Mouse (Mus musculus) CH12.LX (cell line): ENCODE results near the gene Fbxo28. TPM values are rescaled to one million over a fixed set of nuclear protein-coding genes. Genes with fewer than 3 reads are reported as not detected.

Experiments
- DNase-seq: peaks from one replicate; pipeline ENCODE4 v3.0.0-alpha.2; 2013; ENCODE audit errors: extremely low read depth
- H3K27ac ChIP-seq: 2 replicates; pipeline ENCODE4 v1.5.1; 2012; ENCODE audit warnings: low read depth, mild to moderate bottlenecking, control low read depth, moderate library complexity; ENCODE audit not compliant: insufficient read depth
- H3K27me3 ChIP-seq: replicated peaks from 2 replicates; pipeline ENCODE3; 2012; ENCODE audit warnings: inconsistent platforms
- H3K36me3 ChIP-seq, 2 experiments: replicated peaks in 1 of 2; 2 replicates each; pipeline versions ENCODE3 to v1.6.1; 2012; ENCODE audit warnings: inconsistent platforms in 1 of 2, low read length in 1 of 2, mild to moderate bottlenecking in 1 of 2, mixed read lengths in 1 of 2, moderate library complexity in 1 of 2; ENCODE audit not compliant: control insufficient read depth in 1 of 2, insufficient read depth in 1 of 2
- H3K4me1 ChIP-seq, 2 experiments: 2 replicates each; pipeline ENCODE4 v1.6.1; 2012; ENCODE audit warnings: inconsistent platforms in 1 of 2, moderate library complexity in 1 of 2; ENCODE audit not compliant: insufficient read depth in 2 of 2, control insufficient read depth in 1 of 2
- H3K4me2 ChIP-seq: 2 replicates; pipeline ENCODE4 v1.6.1; 2012; ENCODE audit warnings: low read depth, mild to moderate bottlenecking, control low read depth; ENCODE audit not compliant: poor library complexity, insufficient read depth, severe bottlenecking
- H3K4me3 ChIP-seq, 3 experiments: fragments of 150-350 bp in 1 of 3; sonication (generic) in 1 of 3; replicated peaks in 1 of 3; 2 replicates each; pipeline versions ENCODE3 to v1.5.1; 2011 to 2012; ENCODE audit warnings: low read depth in 2 of 3, low read length in 2 of 3, mild to moderate bottlenecking in 2 of 3, moderate library complexity in 2 of 3, control low read depth in 1 of 3, improper control_type of control experiment in 1 of 3, inconsistent platforms in 1 of 3, mixed read lengths in 1 of 3; ENCODE audit not compliant: poor library complexity in 1 of 3
- H3K79me2 ChIP-seq: replicated peaks from 2 replicates; pipeline ENCODE4 v1.6.1; 2012; ENCODE audit warnings: mild to moderate bottlenecking, moderate library complexity; ENCODE audit not compliant: control insufficient read depth, poor library complexity, insufficient read depth, severe bottlenecking; ENCODE audit errors: extremely low read depth
- H3K9ac ChIP-seq: 2 replicates; pipeline ENCODE4 v1.6.1; 2012; ENCODE audit warnings: low read depth, mild to moderate bottlenecking, control low read depth, moderate library complexity; ENCODE audit not compliant: insufficient read depth
- H3K9me3 ChIP-seq: replicated peaks from 2 replicates; pipeline ENCODE3; 2012; ENCODE audit warnings: low read length, inconsistent platforms, mixed read lengths
- BHLHE40 ChIP-seq: IDR thresholded peaks from 2 replicates; pipeline ENCODE4 v1.6.1; 2011; ENCODE audit warnings: mild to moderate bottlenecking, low read depth, low read length, improper control_type of control experiment
- E2F4 ChIP-seq: IDR thresholded peaks from 2 replicates; pipeline ENCODE4 v1.6.1; 2011; ENCODE audit warnings: low read depth, low read length, improper control_type of control experiment; ENCODE audit not compliant: insufficient replicate concordance
- ELF1 ChIP-seq: IDR thresholded peaks from 2 replicates; pipeline ENCODE4 v1.6.1; 2014; ENCODE audit warnings: low read depth, mild to moderate bottlenecking, inconsistent platforms, low read length, improper control_type of control experiment
- EP300 ChIP-seq: IDR thresholded peaks from 2 replicates; pipeline ENCODE4 v1.6.1; 2011; ENCODE audit warnings: low read length, improper control_type of control experiment
- JUN ChIP-seq: IDR thresholded peaks from 2 replicates; pipeline ENCODE4 v1.6.1; 2011; ENCODE audit warnings: low read depth, mild to moderate bottlenecking, low read length, improper control_type of control experiment, moderate library complexity; ENCODE audit not compliant: insufficient read depth
- JUND ChIP-seq: conservative IDR thresholded peaks from 2 replicates; pipeline ENCODE4 v1.6.1; 2011; ENCODE audit warnings: low read depth, low read length, improper control_type of control experiment
- MAFK ChIP-seq: IDR thresholded peaks from 2 replicates; pipeline ENCODE4 v1.6.1; 2011; ENCODE audit warnings: low read length, improper control_type of control experiment; ENCODE audit not compliant: insufficient replicate concordance
- MAX ChIP-seq: IDR thresholded peaks from 2 replicates; pipeline ENCODE4 v1.6.1; 2011; ENCODE audit warnings: low read length, improper control_type of control experiment
- MEF2A ChIP-seq: IDR thresholded peaks from 2 replicates; pipeline ENCODE4 v1.6.1; 2014; ENCODE audit warnings: low read depth, mild to moderate bottlenecking, inconsistent platforms, low read length, improper control_type of control experiment, borderline replicate concordance
- MXI1 ChIP-seq: IDR thresholded peaks from 2 replicates; pipeline ENCODE4 v1.6.1; 2011; ENCODE audit warnings: mild to moderate bottlenecking, low read depth, low read length, improper control_type of control experiment
- NRF1 ChIP-seq: IDR thresholded peaks from 2 replicates; pipeline ENCODE4 v1.6.1; 2014; ENCODE audit warnings: low read depth, mild to moderate bottlenecking, inconsistent platforms, low read length, improper control_type of control experiment, moderate library complexity
- POLR2A ChIP-seq: IDR thresholded peaks from 2 replicates; pipeline ENCODE4 v1.6.1; 2011; ENCODE audit warnings: low read depth, mild to moderate bottlenecking, improper control_type of control experiment, low read length
- POLR2AphosphoS2 ChIP-seq: IDR thresholded peaks from 2 replicates; pipeline ENCODE4 v1.6.1; 2011; ENCODE audit warnings: low read depth, low read length, improper control_type of control experiment
- RAD21 ChIP-seq: IDR thresholded peaks from 2 replicates; pipeline ENCODE4 v1.6.1; 2011; ENCODE audit warnings: low read depth, mild to moderate bottlenecking, low read length, improper control_type of control experiment, moderate library complexity
- RCOR1 ChIP-seq: conservative IDR thresholded peaks from 2 replicates; pipeline ENCODE4 v1.6.1; 2012; ENCODE audit warnings: low read depth, mild to moderate bottlenecking, inconsistent platforms, low read length, improper control_type of control experiment
- TBP ChIP-seq: conservative IDR thresholded peaks from 2 replicates; pipeline ENCODE4 v1.6.1; 2011; ENCODE audit warnings: low read depth, low read length, improper control_type of control experiment
- USF1 ChIP-seq: IDR thresholded peaks from 2 replicates; pipeline ENCODE4 v1.6.1; 2014; ENCODE audit warnings: low read depth, mild to moderate bottlenecking, inconsistent platforms, low read length, improper control_type of control experiment
- USF2 ChIP-seq: conservative IDR thresholded peaks from 2 replicates; pipeline ENCODE4 v1.6.1; 2011; ENCODE audit warnings: low read depth, low read length, improper control_type of control experiment
- ZC3H11A ChIP-seq: IDR thresholded peaks from 2 replicates; pipeline ENCODE4 v1.6.1; 2012; ENCODE audit warnings: low read depth, mild to moderate bottlenecking, inconsistent platforms, low read length, improper control_type of control experiment
- ZKSCAN1 ChIP-seq: IDR thresholded peaks from 2 replicates; pipeline ENCODE4 v1.6.1; 2012; ENCODE audit warnings: low read depth, inconsistent platforms, low read length, improper control_type of control experiment, borderline replicate concordance
- ZMIZ1 ChIP-seq: IDR thresholded peaks from 2 replicates; pipeline ENCODE4 v1.6.1; 2012; ENCODE audit warnings: low read depth, mild to moderate bottlenecking, inconsistent platforms, low read length, improper control_type of control experiment
- dilution Hi-C: fragments of 300-500 bp; cut with MboI; formaldehyde crosslinking; loops from 2 replicates; pipeline ENCODE4 v1.14.3; 2020; ENCODE audit warnings: low sequenced_read_pairs; ENCODE audit not compliant: extremely low pct_unique_long_range_greater_than_20kb, extremely low pct_ligation_motif_present
- in situ Hi-C: fragments of 300-500 bp; cut with MboI; formaldehyde crosslinking; loops from 3 replicates; pipeline ENCODE4 v1.14.3; 2019; ENCODE audit warnings: low sequenced_read_pairs, low pct_ligation_motif_present, low pct_unique_long_range_greater_than_20kb, mixed read lengths
- polyA plus RNA-seq: library from polyadenylated mRNA; unstranded; fragments of >175 nt; gene quantifications from 2 replicates; pipeline ENCODE4 v1.2.1, GENCODE M21; 2012; ENCODE audit warnings: low read depth; ENCODE audit not compliant: insufficient read length
- total RNA-seq, 2 experiments: library from RNA; depleted of rRNA; stranded (reverse); fragments of 300-350 nt in 1 of 2; fragments of >200 nt in 1 of 2; gene quantifications; 2 replicates each; pipeline ENCODE4 v1.2.3; 2012 to 2014

Gene Fbxo28
- total and polyA plus RNA-seq, 3 experiments, result 11.9 to 13.3 (median 12.6) TPM

GRCm38 (mm10) chr1:182280046-182280445 is 61.4 kb downstream of the Fbxo28 start:
- Histone ChIP-seq H3K27me3 (no peaks in the 10 kb centered on the region), H3K4me3 (no peak overlapping the region), H3K4me2 (peak overlapping the region; percentile 94), H3K36me3 (peaks cover 39 to 51% of the 10 kb centered on the region in 2 experiments), H3K79me2 (peaks cover 38% of the 10 kb centered on the region), H3K4me1 (peaks cover 12 to 27% of the 10 kb centered on the region in 2 experiments), H3K9me3 (no peaks in the 10 kb centered on the region), H3K9ac (no peak overlapping the region), H3K27ac (no peak overlapping the region)
- no peak for DNase-seq
- TF ChIP-seq POLR2AphosphoS2 (no peak), RAD21 (no peak), MAFK (no peak), ELF1 (no peak), POLR2A (no peak), MAX (no peak), MEF2A (no peak), TBP (no peak), ZMIZ1 (no peak), RCOR1 (no peak), BHLHE40 (no peak)
- in situ Hi-C loops (no loop called here), dilution Hi-C loops (no loop called here)

GRCm38 (mm10) chr1:182279436-182279835 is 62.0 kb downstream of the Fbxo28 start:
- in situ Hi-C loops, result no loop called here
- Histone ChIP-seq H3K4me2 (no peak overlapping the region), H3K27me3 (no peaks in the 10 kb centered on the region), H3K27ac (no peak overlapping the region), H3K9me3 (no peaks in the 10 kb centered on the region), H3K36me3 (peaks cover 40 to 57% of the 10 kb centered on the region in 2 experiments), H3K9ac (no peak overlapping the region), H3K4me3 (no peak overlapping the region), H3K79me2 (peaks cover 38% of the 10 kb centered on the region), H3K4me1 (peaks cover 6 to 23% of the 10 kb centered on the region in 2 experiments)
- TF ChIP-seq MXI1 (no peak), USF1 (no peak), E2F4 (no peak), MAX (no peak), JUN (no peak), MEF2A (no peak), NRF1 (no peak), EP300 (no peak), MAFK (no peak), JUND (no peak), USF2 (no peak), RCOR1 (no peak), ZKSCAN1 (no peak), ZC3H11A (no peak)
- dilution Hi-C loops, result no loop called here
- DNase-seq, result no peak
